8 mouse cellular contexts compared by ENCODE assay signal in genomic region chr2:27280920-27281611, GRCm38 (mm10). TPM values are rescaled to one million over a fixed set of nuclear protein-coding genes. Genes with fewer than 3 reads are reported as not detected.
DNase-seq lines count a peak whose midpoint lies in the region; ATAC-seq lines count a peak whose summit lies in the region.

No protein-coding gene starts in this region.

- H3K27me3 ChIP-seq in embryonic facial prominence, embryonic 11.5 days (ENCODE audit: control insufficient read depth, insufficient read depth, low read length) = no peaks in the 10 kb centered on the region
- H3K27me3 ChIP-seq in heart, embryonic 14.5 days (ENCODE audit: control insufficient read depth, insufficient read depth, low read length) = no peaks in the 10 kb centered on the region
- no peaks in the 10 kb centered on the region for H3K27me3 ChIP-seq in lung, embryonic 16.5 days (ENCODE audit: control insufficient read depth, insufficient read depth, low read depth, low read length)

- peak; percentile 49 to 62 for DNase-seq in CD8-positive naive resting alpha-beta T cell, adult 2 months (ENCODE audit: low read depth in 2 of 2, low spot score in 2 of 2)
- peak; percentile 85 for DNase-seq in adrenal gland, postnatal 14 days
- DNase-seq in embryonic facial prominence, embryonic 11.5 days (ENCODE audit: low spot score) = peak; percentile 81
- peak; percentile 64 to 87 for DNase-seq in kidney, postnatal 36 days
- DNase-seq in retina, embryonic 14.5 days (ENCODE audit: low spot score) = peak; percentile 87
- DNase-seq in thymus, postnatal 36 days = peak; percentile 60 to 69

- no peak; the same call in 1 of the 2 replicates for ATAC-seq in embryonic facial prominence, embryonic 11.5 days (replicated peaks; ENCODE audit: insufficient number of reproducible peaks, low FRiP score, low TSS enrichment, low read depth)
- no peak for ATAC-seq in heart, embryonic 14.5 days (ENCODE audit: insufficient number of reproducible peaks, insufficient read depth, low FRiP score, low read depth)
- peak; percentile 57; the same call in 1 of the 2 replicates for ATAC-seq in lung, embryonic 16.5 days (ENCODE audit: low read depth)

- no peak overlapping the region for H3K4me2 ChIP-seq in embryonic facial prominence, embryonic 11.5 days (ENCODE audit: low read depth, low read length)
- H3K4me2 ChIP-seq in heart, embryonic 14.5 days (ENCODE audit: low read length) = peak overlapping the region; percentile 9; the same call in 1 of the 2 replicates
- no peak overlapping the region for H3K4me2 ChIP-seq in lung, embryonic 16.5 days (ENCODE audit: low read depth, low read length)

- WGBS in embryonic facial prominence, embryonic 11.5 days = 70% methylated on average over 13 of the region's 13 CpGs
- 33% methylated on average over 13 of the region's 13 CpGs for WGBS in heart, embryonic 14.5 days
- WGBS in lung, embryonic 16.5 days = 60% methylated on average over 13 of the region's 13 CpGs

- H3K9ac ChIP-seq in embryonic facial prominence, embryonic 11.5 days (replicated peaks; ENCODE audit: low read length) = no peak overlapping the region
- no peak overlapping the region for H3K9ac ChIP-seq in heart, embryonic 14.5 days (ENCODE audit: low read length)
- no peak overlapping the region for H3K9ac ChIP-seq in lung, embryonic 16.5 days (ENCODE audit: low read length)

- H3K9me3 ChIP-seq in embryonic facial prominence, embryonic 11.5 days (replicated peaks; ENCODE audit: control insufficient read depth, low read length) = no peaks in the 10 kb centered on the region
- no peaks in the 10 kb centered on the region for H3K9me3 ChIP-seq in heart, embryonic 14.5 days (ENCODE audit: control insufficient read depth, low read length)
- no peaks in the 10 kb centered on the region for H3K9me3 ChIP-seq in lung, embryonic 16.5 days (ENCODE audit: control insufficient read depth, low read length)

- H3K36me3 ChIP-seq in embryonic facial prominence, embryonic 11.5 days (replicated peaks; ENCODE audit: control insufficient read depth, insufficient read depth, low read depth, low read length) = peaks cover 3% of the 10 kb centered on the region
- peaks cover 33% of the 10 kb centered on the region; the same call in 1 of the 2 replicates for H3K36me3 ChIP-seq in heart, embryonic 14.5 days (ENCODE audit: control insufficient read depth, insufficient read depth, low read length)
- H3K36me3 ChIP-seq in lung, embryonic 16.5 days (ENCODE audit: control insufficient read depth, insufficient read depth, low read length) = peaks cover 8% of the 10 kb centered on the region

- H3K4me3 ChIP-seq in embryonic facial prominence, embryonic 11.5 days (ENCODE audit: low read depth, low read length) = no peak overlapping the region
- no peak overlapping the region for H3K4me3 ChIP-seq in heart, embryonic 14.5 days (ENCODE audit: control insufficient read depth in 1 of 2, insufficient read depth in 1 of 2, low read depth in 1 of 2, low read length in 2 of 2)
- no peak overlapping the region for H3K4me3 ChIP-seq in lung, embryonic 16.5 days (ENCODE audit: low read length)

- no peak overlapping the region for H3K27ac ChIP-seq in embryonic facial prominence, embryonic 11.5 days (replicated peaks; ENCODE audit: low read depth, low read length)
- H3K27ac ChIP-seq in heart, embryonic 14.5 days (replicated peaks in 1 of 2; ENCODE audit: control insufficient read depth in 1 of 2, insufficient read depth in 1 of 2, low read depth in 2 of 2, low read length in 2 of 2) = 0 out of 4 replicates have a peak overlapping the region, but pooled peaks of 1 of the 2 experiments have one; percentile 26
- no peak overlapping the region for H3K27ac ChIP-seq in lung, embryonic 16.5 days (ENCODE audit: low read length)

- no peaks in the 10 kb centered on the region for H3K4me1 ChIP-seq in embryonic facial prominence, embryonic 11.5 days (ENCODE audit: control insufficient read depth, insufficient read depth, low read length)
- peaks cover 0 to 9% of the 10 kb centered on the region in 2 experiments; a peak in 2 of 4 replicates for H3K4me1 ChIP-seq in heart, embryonic 14.5 days (ENCODE audit: control insufficient read depth in 2 of 2, insufficient read depth in 2 of 2, low read length in 2 of 2)
- H3K4me1 ChIP-seq in lung, embryonic 16.5 days (replicated peaks; ENCODE audit: control insufficient read depth, insufficient read depth, low read length) = no peaks in the 10 kb centered on the region

RNA-seq across cellular contexts. Expression of gene Sardh, which starts 32.9 kb away (rescaled TPM):
- 15.1 and 81.2 TPM in 2 replicates for total RNA-seq in adrenal gland, postnatal 14 days (2021)
- 2.7 and 2.8 TPM in 2 replicates for polyA plus RNA-seq in embryonic facial prominence, embryonic 11.5 days (2014; fragmentation: Nextera tagmentation; extraction: Ambion mirVana)
- polyA plus RNA-seq in heart, embryonic 14.5 days (2014; fragmentation: Nextera tagmentation; extraction: Ambion mirVana) = 19.0 and 21.6 TPM in 2 replicates
- 24.3 and 32.0 TPM in 2 replicates for polyA plus RNA-seq in lung, embryonic 16.5 days (2015; fragmentation: Nextera tagmentation; extraction: Ambion mirVana)
